Mouse (Mus musculus) brain, embryonic 14.5 days (tissue): Measurements from ENCODE around the gene Kat14.

ENCODE experiments used
- CTCF ChIP-seq: fragments of 200-500 bp; IDR thresholded peaks from 2 replicates; pipeline ENCODE4 v1.5.1; 2012; ENCODE audit warnings: inconsistent platforms, mild to moderate bottlenecking, moderate library complexity, borderline replicate concordance; ENCODE audit not compliant: insufficient read depth, insufficient read length; ENCODE audit errors: extremely low read depth
- POLR2A ChIP-seq: fragments of 200-500 bp; IDR thresholded peaks from 2 replicates; pipeline ENCODE4 v1.6.1; 2012; ENCODE audit warnings: mild to moderate bottlenecking, inconsistent platforms, borderline replicate concordance; ENCODE audit not compliant: poor library complexity, insufficient read depth, insufficient read length, severe bottlenecking; ENCODE audit errors: extremely low read depth

GRCm38 (mm10) chr2:144399531-144399930 lies 30.7 kb downstream of the Kat14 start:
- TF ChIP-seq CTCF = no peak
- no peak for TF ChIP-seq POLR2A
